Mouse (Mus musculus): Measurements from ENCODE around the gene Zmiz2. TPM values are rescaled to one million over a fixed set of nuclear protein-coding genes. Genes with fewer than 3 reads are reported as not detected.

Gene Zmiz2
- total and polyA plus RNA-seq, 3 experiments, result 10.6 to 238 (median 46.3) TPM

DNA sequence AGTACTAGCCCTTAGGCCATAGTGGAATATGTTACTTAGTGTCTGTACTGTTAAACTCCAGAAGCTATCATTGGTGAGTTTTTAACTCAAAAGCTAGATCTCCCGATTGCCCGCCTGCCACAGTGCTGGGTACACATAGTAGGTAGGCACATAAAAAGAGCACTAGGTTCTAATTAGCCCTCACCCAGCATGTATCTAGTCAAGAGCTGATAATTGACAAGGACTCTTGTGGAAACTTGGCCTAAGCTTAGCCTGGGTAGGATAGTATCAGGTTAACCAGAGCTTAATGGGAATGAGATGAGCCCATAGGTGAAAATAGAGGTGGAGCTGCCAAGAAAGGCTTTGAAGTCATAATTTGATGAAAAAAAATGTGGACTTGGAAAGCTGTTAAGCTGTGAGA is 28.2 kb downstream of the Zmiz2 start:
- in situ Hi-C loops (cut with MboI; ENCODE audit: low pct_ligation_motif_present, low pct_unique_long_range_greater_than_20kb, low sequenced_read_pairs) (no loop called here), dilution Hi-C loops (cut with MboI; ENCODE audit: extremely low pct_ligation_motif_present, extremely low pct_unique_long_range_greater_than_20kb, low sequenced_read_pairs) (no loop called here)
- H3K4me1 ChIP-seq (ENCODE audit: control insufficient read depth in 1 of 2, insufficient read depth in 2 of 2), result peaks cover 5 to 43% of the 10 kb centered on the region in 2 experiments; a peak in 3 of 4 replicates
- TF ChIP-seq ZKSCAN1 (IDR thresholded peaks at IDR 0.05; ENCODE audit: borderline replicate concordance, low read depth, low read length) (peak; percentile 38), SIN3A (IDR thresholded peaks at IDR 0.05; ENCODE audit: low read length) (peak; percentile 8; the same call in 1 of the 2 replicates), RAD21 (IDR thresholded peaks at IDR 0.05; ENCODE audit: low read depth, low read length) (no peak), CHD2 (IDR thresholded peaks at IDR 0.05; ENCODE audit: low read length) (peak; percentile 39; the same call in 1 of the 2 replicates)
- no peaks in the 10 kb centered on the region for H3K27me3 ChIP-seq (replicated peaks)
- H3K27ac ChIP-seq (ENCODE audit: insufficient read depth, low read depth), result 0 out of 2 replicates have a peak overlapping the region, but pooled peaks have one; percentile 34
- no peak for DNase-seq (ENCODE audit: extremely low read depth)
- H3K4me3 ChIP-seq (replicated peaks in 1 of 3; ENCODE audit: low read depth in 2 of 3, low read length in 2 of 3, poor library complexity in 1 of 3), result peak overlapping the region; percentile 93 to 94 (median 93)
- H3K36me3 ChIP-seq (replicated peaks in 1 of 2; ENCODE audit: control insufficient read depth in 1 of 2, insufficient read depth in 1 of 2, low read length in 1 of 2), result peaks cover 24 to 36% of the 10 kb centered on the region in 2 experiments
- H3K9me3 ChIP-seq (replicated peaks; ENCODE audit: low read length), result no peaks in the 10 kb centered on the region
- H3K9ac ChIP-seq (ENCODE audit: insufficient read depth, low read depth), result peak overlapping the region; percentile 100
- H3K79me2 ChIP-seq (replicated peaks; ENCODE audit: control insufficient read depth, extremely low read depth, insufficient read depth, poor library complexity, severe bottlenecking), result peaks cover 34% of the 10 kb centered on the region
- H3K4me2 ChIP-seq (ENCODE audit: insufficient read depth, low read depth, poor library complexity, severe bottlenecking), result peak overlapping the region; percentile 99

GRCm38 (mm10) chr11:6417490-6417889 is 28.6 kb downstream of the Zmiz2 start:
- no peak for DNase-seq (ENCODE audit: extremely low read depth)
- Histone ChIP-seq H3K4me1 (ENCODE audit: control insufficient read depth in 1 of 2, insufficient read depth in 2 of 2) (peaks cover 5 to 41% of the 10 kb centered on the region in 2 experiments; a peak in 3 of 4 replicates), H3K36me3 (replicated peaks in 1 of 2; ENCODE audit: control insufficient read depth in 1 of 2, insufficient read depth in 1 of 2, low read length in 1 of 2) (peaks cover 24 to 36% of the 10 kb centered on the region in 2 experiments), H3K9ac (ENCODE audit: insufficient read depth, low read depth) (peak overlapping the region; percentile 100), H3K4me3 (replicated peaks in 1 of 3; ENCODE audit: low read depth in 2 of 3, low read length in 2 of 3, poor library complexity in 1 of 3) (peak overlapping the region; percentile 93 to 94 (median 93)), H3K27ac (ENCODE audit: insufficient read depth, low read depth) (no peak overlapping the region), H3K27me3 (replicated peaks) (no peaks in the 10 kb centered on the region), H3K79me2 (replicated peaks; ENCODE audit: control insufficient read depth, extremely low read depth, insufficient read depth, poor library complexity, severe bottlenecking) (peaks cover 34% of the 10 kb centered on the region), H3K4me2 (ENCODE audit: insufficient read depth, low read depth, poor library complexity, severe bottlenecking) (peak overlapping the region; percentile 99), H3K9me3 (replicated peaks; ENCODE audit: low read length) (no peaks in the 10 kb centered on the region)
- dilution Hi-C loops (cut with MboI; ENCODE audit: extremely low pct_ligation_motif_present, extremely low pct_unique_long_range_greater_than_20kb, low sequenced_read_pairs) (no loop called here), in situ Hi-C loops (cut with MboI; ENCODE audit: low pct_ligation_motif_present, low pct_unique_long_range_greater_than_20kb, low sequenced_read_pairs) (no loop called here)
- TF ChIP-seq KAT2A (IDR thresholded peaks at IDR 0.05; ENCODE audit: insufficient replicate concordance, low read length) (no peak), ETS1 (conservative IDR thresholded peaks at IDR 0.05; ENCODE audit: low read depth, low read length) (no peak), UBTF (IDR thresholded peaks at IDR 0.05; ENCODE audit: low read depth, low read length) (no peak), POLR2A (IDR thresholded peaks at IDR 0.05; ENCODE audit: low read depth, low read length) (peak; percentile 22; the same call in 1 of the 2 replicates), ZNF384 (IDR thresholded peaks at IDR 0.05; ENCODE audit: low read depth, low read length) (no peak), MAZ (IDR thresholded peaks at IDR 0.05; ENCODE audit: low read depth, low read length) (no peak), SIN3A (IDR thresholded peaks at IDR 0.05; ENCODE audit: low read length) (0 out of 2 replicates have a peak, but pooled peaks have one; percentile 21), CTCF (conservative IDR thresholded peaks at IDR 0.05 in 1 of 2, IDR thresholded peaks at IDR 0.05 in 1 of 2; ENCODE audit: low read depth in 2 of 2, low read length in 2 of 2) (no peak), HCFC1 (IDR thresholded peaks at IDR 0.05; ENCODE audit: low read depth, low read length) (no peak), MYC (IDR thresholded peaks at IDR 0.05; ENCODE audit: low read depth, low read length) (no peak), MAFK (IDR thresholded peaks at IDR 0.05; ENCODE audit: insufficient replicate concordance, low read length) (no peak), POLR2AphosphoS2 (IDR thresholded peaks at IDR 0.05; ENCODE audit: low read depth, low read length) (peak; percentile 95), CHD1 (IDR thresholded peaks at IDR 0.05; ENCODE audit: low read depth, low read length) (no peak), EP300 (IDR thresholded peaks at IDR 0.05; ENCODE audit: low read length) (no peak), ZMIZ1 (IDR thresholded peaks at IDR 0.05; ENCODE audit: low read depth, low read length) (peak; percentile 81; the same call in 1 of the 2 replicates), NRF1 (IDR thresholded peaks at IDR 0.05; ENCODE audit: low read depth, low read length) (no peak), MEF2A (IDR thresholded peaks at IDR 0.05; ENCODE audit: borderline replicate concordance, low read depth, low read length) (no peak), RCOR1 (conservative IDR thresholded peaks at IDR 0.05; ENCODE audit: low read depth, low read length) (no peak), SMC3 (IDR thresholded peaks at IDR 0.05; ENCODE audit: low read depth, low read length) (no peak), RAD21 (IDR thresholded peaks at IDR 0.05; ENCODE audit: low read depth, low read length) (no peak), IRF4 (IDR thresholded peaks at IDR 0.05; ENCODE audit: low read depth, low read length) (no peak), GABPA (IDR thresholded peaks at IDR 0.05; ENCODE audit: insufficient replicate concordance, low read depth, low read length) (no peak)
